Mouse (Mus musculus) brain, adult 2 months (tissue): ENCODE data around the gene Ctnna2.
A peak's percentile ranks its signal among the peaks of the same experiment; 100 is the strongest.

Source experiments
- DNase-seq: peaks from one replicate; pipeline ENCODE4 v3.0.0; 2011; ENCODE audit warnings: low read depth, low spot score

The Ctnna2 gene

GRCm38 (mm10) chr6:77430381-77430780, 549.1 kb downstream of the Ctnna2 start:
- DNase-seq, result peak; percentile 53

- peak; percentile 95 for DNase-seq
Measured at GRCm38 (mm10) chr6:77425746-77426145, 553.8 kb downstream of the Ctnna2 start.

GRCm38 (mm10) chr6:77424826-77425225, 554.7 kb downstream of the Ctnna2 start:
- DNase-seq, result peak; percentile 81

GRCm38 (mm10) chr6:77421564-77422139, 557.8 kb downstream of the Ctnna2 start:
- no peak for DNase-seq

- peak; percentile 62 for DNase-seq
Measured at GRCm38 (mm10) chr6:77416999-77417398, 562.5 kb downstream of the Ctnna2 start.

DNA sequence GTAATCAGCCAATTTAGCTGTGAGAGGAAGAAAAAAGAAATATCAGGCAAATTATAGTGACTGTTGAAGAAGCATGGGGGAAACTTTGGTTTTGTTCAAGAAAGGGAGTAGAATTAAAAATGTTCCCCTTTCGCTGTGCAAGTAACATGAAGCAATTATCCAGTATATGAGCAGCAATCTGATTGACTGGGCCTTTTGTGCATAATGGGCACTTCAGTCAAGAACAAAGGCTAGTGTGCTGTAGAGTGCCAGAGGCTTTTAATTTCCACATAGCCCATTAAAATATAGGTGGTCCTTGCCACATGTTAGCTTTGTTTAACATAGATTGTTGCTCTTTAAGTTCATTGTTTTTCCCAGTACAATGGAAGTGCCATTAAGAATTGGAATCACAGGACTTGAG, 566.0 kb downstream of the Ctnna2 start:
- DNase-seq, result no peak

- DNase-seq, result peak; percentile 63
Measured at GRCm38 (mm10) chr6:77408481-77408880, 571.0 kb downstream of the Ctnna2 start.

DNA sequence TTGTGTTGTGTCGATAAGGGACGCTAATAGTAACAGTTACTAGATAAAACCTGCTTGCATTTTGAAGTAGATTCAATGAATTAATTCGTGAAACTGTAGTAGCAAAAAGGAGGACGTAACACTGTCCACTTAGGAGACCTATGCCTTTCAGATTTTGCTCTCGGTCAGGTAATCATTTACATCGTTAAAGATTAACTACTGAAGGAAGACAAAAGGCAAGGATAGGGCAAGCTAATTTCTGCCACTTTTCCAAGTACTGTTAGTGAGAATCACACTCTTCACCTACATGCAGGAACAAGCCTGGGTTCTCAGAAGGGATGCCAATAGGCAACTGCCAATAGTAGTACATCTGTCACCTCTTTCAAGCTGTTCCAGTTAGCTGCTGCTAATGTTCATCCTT, 578.7 kb downstream of the Ctnna2 start:
- DNase-seq, result peak; percentile 45

DNA sequence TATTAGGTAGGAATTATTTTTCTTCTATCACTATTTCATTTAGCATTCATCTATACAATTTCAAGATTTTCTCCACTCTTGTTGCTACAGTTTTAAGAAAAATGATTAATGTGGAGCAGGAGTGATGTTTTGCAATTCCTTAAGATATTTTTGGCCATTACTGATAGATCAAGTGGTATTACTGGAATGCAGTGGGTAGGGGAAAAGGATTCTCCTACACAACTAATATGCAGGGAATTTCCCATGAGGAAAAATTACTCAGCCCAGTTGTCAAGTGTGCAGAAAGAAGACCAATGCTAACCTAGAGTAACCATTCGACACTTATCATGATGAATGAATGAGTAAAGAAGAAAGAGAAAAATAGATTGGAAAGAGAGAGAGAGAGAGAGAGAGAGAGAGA, 587.8 kb downstream of the Ctnna2 start:
- DNase-seq, result no peak

DNA sequence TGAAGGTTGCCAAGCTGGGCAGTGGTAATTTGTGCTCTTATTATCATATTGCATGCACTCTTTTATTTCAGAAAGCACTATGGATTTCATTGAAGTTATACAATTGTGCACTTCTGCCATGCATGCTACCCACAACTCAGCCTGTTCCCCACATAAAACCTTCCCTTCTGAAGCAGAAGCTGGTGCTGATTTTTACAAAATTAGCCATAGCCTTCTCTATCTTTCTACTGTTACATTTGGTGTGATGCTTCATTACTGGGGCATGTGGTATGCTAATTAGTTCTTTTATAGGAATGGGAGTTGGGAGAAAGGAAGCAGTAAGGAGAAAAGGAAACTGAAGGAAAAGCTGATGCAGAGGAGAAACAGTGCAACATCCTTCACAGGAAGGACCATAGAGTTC, 598.2 kb downstream of the Ctnna2 start:
- DNase-seq, result peak; percentile 47

GRCm38 (mm10) chr6:77373132-77373531, 606.4 kb downstream of the Ctnna2 start:
- DNase-seq, result peak; percentile 52

- DNase-seq, result no peak
Measured at GRCm38 (mm10) chr6:77371147-77371546, 608.4 kb downstream of the Ctnna2 start.

- DNase-seq, result peak; percentile 65
Measured at GRCm38 (mm10) chr6:77358471-77358837, 621.0 kb downstream of the Ctnna2 start.

GRCm38 (mm10) chr6:77357748-77358470, 621.6 kb downstream of the Ctnna2 start:
- DNase-seq, result peak; percentile 92

DNA sequence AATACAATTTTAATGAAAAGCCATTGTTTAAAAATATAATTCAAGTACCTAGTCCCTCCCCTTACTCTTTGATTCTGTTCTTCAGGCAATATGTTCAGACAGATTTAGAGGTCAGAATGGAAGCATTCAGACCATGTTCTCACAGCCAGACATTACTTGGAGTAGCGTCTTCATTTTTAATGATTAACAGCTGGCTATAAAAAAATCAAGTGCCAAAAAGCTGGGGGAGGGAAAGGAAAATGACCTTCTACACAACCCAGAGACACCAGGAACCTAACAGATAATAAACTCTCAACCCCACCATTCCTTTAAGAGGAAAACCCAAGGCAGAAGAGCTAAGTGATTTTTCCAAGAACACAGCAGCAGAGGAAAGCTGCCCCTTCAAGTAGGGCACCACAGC, 624.7 kb downstream of the Ctnna2 start:
- no peak for DNase-seq

DNA sequence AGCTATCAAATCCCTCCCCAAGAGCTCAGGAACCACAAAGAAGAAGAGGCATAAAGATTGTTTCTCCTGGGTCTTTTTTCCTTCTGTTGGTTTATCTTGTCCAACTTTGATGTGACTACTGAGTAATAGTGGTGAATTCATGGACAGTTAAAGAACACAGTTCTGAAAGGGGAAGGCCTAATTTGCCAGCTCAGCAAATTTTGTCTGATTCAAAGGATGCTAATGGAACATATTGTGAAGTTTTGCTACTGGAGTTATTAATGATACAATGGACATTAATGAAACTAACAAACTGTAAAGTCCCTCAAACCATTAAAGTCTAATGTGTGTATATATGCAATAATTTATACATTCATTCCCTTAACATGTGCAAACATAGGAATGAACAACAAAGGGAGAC, 635.7 kb downstream of the Ctnna2 start:
- no peak for DNase-seq

GRCm38 (mm10) chr6:77335537-77335936, 644.0 kb downstream of the Ctnna2 start:
- DNase-seq, result no peak

DNA sequence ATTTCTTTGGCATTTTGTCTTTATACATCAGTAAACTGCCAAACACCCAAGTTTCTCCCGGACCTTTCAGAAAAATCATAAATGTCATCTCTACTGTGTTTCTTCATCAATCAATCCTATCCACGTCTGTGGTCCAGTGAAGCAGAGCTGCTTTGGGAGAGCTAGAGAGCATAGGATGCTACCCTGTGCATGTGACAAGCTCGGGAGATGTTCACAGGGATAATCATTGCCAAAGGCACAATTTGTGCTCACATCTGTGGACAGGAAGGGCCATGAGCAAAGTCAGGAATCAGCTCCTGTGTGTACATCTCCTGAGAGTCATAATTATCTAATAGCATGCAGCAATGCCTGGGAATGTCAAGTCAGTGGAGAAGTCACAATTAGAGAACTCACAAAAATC, 654.8 kb downstream of the Ctnna2 start:
- DNase-seq, result peak; percentile 19

DNA sequence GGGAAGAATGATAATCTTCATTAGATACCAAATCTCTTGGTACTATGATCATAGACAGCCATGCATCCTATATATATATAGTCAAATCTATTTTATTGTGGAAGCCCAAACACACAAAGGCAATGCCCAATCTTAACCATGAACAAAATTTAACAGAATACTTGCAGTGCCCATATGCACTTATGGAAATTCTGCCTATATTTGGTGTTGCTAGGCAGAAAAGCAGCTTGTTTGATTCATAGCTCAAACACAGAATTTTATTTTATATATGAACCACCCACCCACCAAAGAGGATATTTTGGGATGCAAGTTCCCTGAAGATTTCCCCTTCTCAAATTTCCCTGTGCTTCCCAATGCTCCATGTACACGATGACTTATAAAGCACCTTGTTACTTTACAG, 655.2 kb downstream of the Ctnna2 start:
- DNase-seq, result peak; percentile 47

- no peak for DNase-seq
Measured at GRCm38 (mm10) chr6:77306796-77307195, 672.7 kb downstream of the Ctnna2 start.

GRCm38 (mm10) chr6:77301305-77301704, 678.2 kb downstream of the Ctnna2 start:
- peak; percentile 33 for DNase-seq

DNA sequence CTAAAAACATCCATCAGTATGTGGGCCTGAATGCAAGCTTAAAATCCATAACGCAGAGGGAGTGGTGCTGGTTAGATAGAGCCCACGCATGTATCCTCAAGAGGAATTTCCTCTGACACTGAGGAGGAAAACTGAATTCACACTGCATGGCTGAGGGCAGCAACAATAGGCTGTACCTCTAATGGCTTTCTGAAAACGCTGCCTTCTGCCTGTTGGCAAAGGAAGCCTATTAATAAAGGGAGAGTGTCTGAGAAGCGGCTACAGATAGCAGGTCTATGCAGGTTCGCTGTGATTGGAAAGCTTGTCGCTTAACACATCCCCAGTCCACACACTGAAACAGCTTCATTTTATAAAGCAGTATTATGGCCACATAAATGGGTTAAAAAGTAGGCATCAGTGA, 688.1 kb downstream of the Ctnna2 start:
- DNase-seq, result peak; percentile 36

DNA sequence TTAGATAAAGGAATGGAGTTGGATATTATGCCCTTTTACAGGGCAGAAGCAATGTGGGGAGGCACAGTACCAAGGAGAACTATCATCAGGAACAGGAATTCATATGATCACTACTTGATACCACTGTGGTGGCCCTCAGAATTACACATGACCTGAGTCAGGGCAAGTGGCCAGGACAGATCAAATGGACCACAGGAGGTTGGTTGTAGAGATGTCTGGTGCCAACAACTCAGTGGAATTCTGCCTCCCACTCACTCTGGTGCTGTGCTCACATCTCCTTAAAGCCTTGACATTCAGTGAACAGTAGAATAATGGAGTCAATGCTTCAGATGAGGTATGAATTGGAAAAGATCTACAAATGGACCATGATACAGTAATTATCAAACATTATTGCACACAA, 691.1 kb downstream of the Ctnna2 start:
- peak; percentile 54 for DNase-seq

DNA sequence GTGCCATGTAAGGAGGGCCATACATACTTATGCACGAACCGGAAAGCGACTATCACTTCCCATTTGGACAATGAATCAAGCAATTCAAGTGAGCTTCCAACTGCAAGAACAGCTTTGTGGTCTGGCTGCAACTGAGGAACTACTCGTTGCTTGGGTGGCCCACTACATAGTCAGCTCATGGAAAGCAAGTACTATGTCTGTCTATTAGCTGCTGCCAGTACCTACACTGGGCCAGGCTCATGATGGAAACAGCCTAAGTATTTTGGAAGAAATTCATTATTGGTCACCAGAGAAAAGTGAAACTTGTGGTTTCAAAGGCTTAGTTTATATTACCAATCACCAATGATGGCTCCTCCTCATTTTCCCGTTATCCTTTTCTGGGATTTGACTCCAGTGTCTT, 693.2 kb downstream of the Ctnna2 start:
- no peak for DNase-seq
